Mouse (Mus musculus) hindbrain, embryonic 13.5 days (tissue): Measurements from ENCODE around the gene Fnbp1l. TPM values are rescaled to one million over a fixed set of nuclear protein-coding genes. Genes with fewer than 3 reads are reported as not detected.

Source experiments
- ATAC-seq: fragments of 200-750 bp; cut with Nextera tagmentation; 2 replicates; pipeline ENCODE4 v1.8.0; 2017; ENCODE audit warnings: moderate TSS enrichment; ENCODE audit not compliant: low FRiP score
- H3K27ac ChIP-seq: fragments of 300-500 bp; sonication (generic); 2 replicates; pipeline ENCODE4 v1.5.1; 2015; ENCODE audit warnings: inconsistent platforms, mild to moderate bottlenecking, moderate library complexity
- H3K27me3 ChIP-seq: fragments of 300-500 bp; sonication (generic); 2 replicates; pipeline ENCODE4 v1.6.1; 2015; ENCODE audit warnings: mild to moderate bottlenecking, inconsistent platforms
- H3K36me3 ChIP-seq: fragments of 300-500 bp; sonication (generic); 2 replicates; pipeline ENCODE4 v1.6.1; 2015; ENCODE audit warnings: mild to moderate bottlenecking, inconsistent platforms
- H3K4me1 ChIP-seq: fragments of 300-500 bp; sonication (generic); replicated peaks from 2 replicates; pipeline ENCODE4 v1.6.1; 2015; ENCODE audit warnings: inconsistent platforms
- H3K4me2 ChIP-seq: fragments of 300-500 bp; sonication (generic); 2 replicates; pipeline ENCODE4 v1.6.1; 2015; ENCODE audit warnings: inconsistent platforms, mild to moderate bottlenecking, moderate library complexity
- H3K4me3 ChIP-seq: fragments of 300-500 bp; sonication (generic); 2 replicates; pipeline ENCODE4 v1.5.1; 2015; ENCODE audit warnings: mild to moderate bottlenecking, inconsistent platforms
- H3K9ac ChIP-seq: fragments of 300-500 bp; sonication (generic); 2 replicates; pipeline ENCODE4 v1.6.1; 2015; ENCODE audit warnings: mild to moderate bottlenecking, inconsistent platforms
- H3K9me3 ChIP-seq: fragments of 300-500 bp; sonication (generic); 2 replicates; pipeline ENCODE4 v1.6.1; 2016; ENCODE audit warnings: inconsistent platforms
- WGBS: fragments of 180-500 bp; shearing (Covaris S2); methylation state at CpG from one replicate; pipeline ENCODE4 v1.1.7; 2015; 5-methylcytosine and 5-hydroxymethylcytosine counted together
- microRNA-seq: library from miRNA; unstranded; fragments of <30 nt; microRNA quantifications from one replicate; pipeline ENCODE4, GENCODE M21; 2016
- polyA plus RNA-seq: library from polyadenylated mRNA; unstranded; fragments of >200 nt; fragmentation: Nextera tagmentation; extraction: Ambion mirVana; gene quantifications from 2 replicates; pipeline ENCODE4 v1.2.1, GENCODE M21; 2015

Fnbp1l gene
- polyA plus RNA-seq, 1 experiment from 2014 or later: 214 TPM

DNA sequence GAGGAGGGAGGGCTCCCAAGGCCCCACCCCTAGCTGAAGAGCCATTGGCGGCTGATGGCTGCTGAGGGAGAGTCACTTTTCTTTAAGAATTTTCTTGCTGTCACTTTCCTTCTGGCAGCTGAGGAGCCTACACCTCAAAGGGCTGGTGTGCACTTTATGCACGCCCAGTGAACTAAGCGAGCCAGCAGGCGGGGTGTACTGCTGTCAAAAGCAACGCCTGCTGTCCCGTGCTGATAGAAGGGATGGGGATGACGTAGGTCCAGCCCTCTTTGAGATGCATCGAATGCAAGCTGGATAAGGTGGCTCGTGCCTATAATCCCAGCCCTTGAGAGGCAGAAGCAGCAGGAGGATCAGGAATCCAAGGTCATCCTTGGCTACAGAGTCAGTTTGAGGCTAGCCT is 118.6 kb downstream of the Fnbp1l start:
- H3K4me1 ChIP-seq: peaks cover 3% of the 10 kb centered on the region; the same call in 1 of the 2 replicates
- H3K27me3 ChIP-seq: no peaks in the 10 kb centered on the region
- H3K27ac ChIP-seq: no peak overlapping the region
- no peaks in the 10 kb centered on the region for H3K9me3 ChIP-seq
- H3K36me3 ChIP-seq: no peaks in the 10 kb centered on the region
- H3K4me3 ChIP-seq: no peak overlapping the region
- whole genome bisulfite sequencing: 87% methylated on average over 9 of the region's 9 CpGs
- no peak overlapping the region for H3K4me2 ChIP-seq
- no peak overlapping the region for H3K9ac ChIP-seq
- ATAC-seq: no peak

- Histone ChIP-seq H3K9me3 (no peaks in the 10 kb centered on the region), H3K4me1 (peaks cover 3% of the 10 kb centered on the region; the same call in 1 of the 2 replicates), H3K27me3 (no peaks in the 10 kb centered on the region), H3K9ac (no peak overlapping the region), H3K27ac (no peak overlapping the region), H3K4me2 (no peak overlapping the region), H3K4me3 (no peak overlapping the region), H3K36me3 (no peaks in the 10 kb centered on the region)
- ATAC-seq: no peak
- 74% methylated on average over 6 of the region's 6 CpGs for WGBS
These were observed 119.9 kb downstream of the Fnbp1l start for GRCm38 (mm10) chr3:122499647-122500046.

GRCm38 (mm10) chr3:122498528-122498927 is 121.0 kb downstream of the Fnbp1l start:
- no peak for ATAC-seq
- Histone ChIP-seq H3K4me1 (peaks cover 6% of the 10 kb centered on the region), H3K27ac (no peak overlapping the region), H3K36me3 (no peaks in the 10 kb centered on the region), H3K4me2 (no peak overlapping the region), H3K9ac (no peak overlapping the region), H3K4me3 (no peak overlapping the region), H3K9me3 (no peaks in the 10 kb centered on the region), H3K27me3 (no peaks in the 10 kb centered on the region)
- WGBS: 86% methylated on average over 7 of the region's 7 CpGs

- Histone ChIP-seq H3K27ac (no peak overlapping the region), H3K9ac (no peak overlapping the region), H3K9me3 (no peaks in the 10 kb centered on the region), H3K4me1 (peaks cover 12% of the 10 kb centered on the region), H3K4me2 (no peak overlapping the region), H3K4me3 (no peak overlapping the region), H3K27me3 (no peaks in the 10 kb centered on the region), H3K36me3 (no peaks in the 10 kb centered on the region)
- no peak for ATAC-seq
- WGBS: 88% methylated on average over 6 of the region's 6 CpGs
These were observed 121.6 kb downstream of the Fnbp1l start for GRCm38 (mm10) chr3:122497871-122498270.

DNA sequence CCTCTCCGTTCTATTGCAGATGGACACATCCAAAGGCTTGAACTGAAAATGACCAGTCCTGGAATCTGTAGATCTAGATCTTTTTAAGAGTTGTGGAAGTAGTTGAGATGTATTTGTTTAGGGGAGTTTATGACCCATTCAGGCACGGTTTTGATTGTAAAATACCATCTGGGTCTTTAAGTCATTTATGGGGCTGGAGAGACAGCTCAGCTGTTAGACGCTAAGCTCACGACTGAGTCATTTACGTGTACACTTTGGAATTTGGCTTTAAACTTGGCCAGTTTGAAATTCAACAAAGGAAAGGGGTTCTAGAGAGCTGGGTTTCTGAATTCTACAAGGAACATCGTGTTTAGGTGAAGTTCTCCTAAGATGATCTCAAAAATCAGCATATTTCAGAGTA is 124.8 kb downstream of the Fnbp1l start:
- H3K4me1 ChIP-seq: peaks cover 22% of the 10 kb centered on the region
- H3K9me3 ChIP-seq: no peaks in the 10 kb centered on the region
- no peaks in the 10 kb centered on the region for H3K36me3 ChIP-seq
- no peak for ATAC-seq
- no peak overlapping the region for H3K4me3 ChIP-seq
- H3K27ac ChIP-seq: no peak overlapping the region
- no peak overlapping the region for H3K9ac ChIP-seq
- H3K27me3 ChIP-seq: no peaks in the 10 kb centered on the region
- H3K4me2 ChIP-seq: no peak overlapping the region
- WGBS: 95% methylated on average over 6 of the region's 6 CpGs

DNA sequence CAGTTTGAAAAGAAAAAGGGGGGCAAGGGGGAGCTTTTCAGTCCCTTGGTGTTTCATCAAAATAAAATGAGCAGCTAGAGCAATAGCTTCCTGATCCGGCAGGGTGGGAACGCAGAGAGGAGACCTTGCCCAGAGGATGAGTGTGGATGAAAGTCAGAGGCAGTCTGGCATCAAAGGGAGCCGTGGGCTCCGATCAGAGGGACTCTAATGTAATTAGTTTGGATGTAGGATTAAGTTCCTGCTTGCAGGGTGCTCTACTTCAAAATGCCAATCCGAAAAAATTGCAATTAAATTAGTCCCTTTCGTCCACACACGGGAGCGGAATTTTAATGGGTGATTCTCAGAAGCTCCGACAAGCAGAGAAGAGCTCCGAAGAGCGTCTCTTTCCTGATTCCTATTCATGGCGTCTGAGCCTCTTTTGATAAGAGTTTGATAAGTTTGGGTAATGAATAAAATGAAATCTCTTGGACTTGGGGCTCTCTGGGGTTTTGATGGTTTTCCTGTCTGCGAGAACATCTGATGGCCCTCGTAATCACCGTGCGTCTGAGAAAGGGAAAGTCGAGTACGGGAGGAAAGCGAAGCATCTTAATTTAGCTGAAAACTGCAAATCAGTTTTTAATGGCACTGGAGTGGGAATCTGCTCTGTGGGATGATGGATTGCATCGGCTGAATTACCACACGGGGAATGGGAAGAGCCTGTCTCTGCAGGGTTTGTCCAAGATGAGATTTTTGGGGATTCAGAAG is 126.5 kb downstream of the Fnbp1l start:
- no peaks in the 10 kb centered on the region for H3K36me3 ChIP-seq
- H3K27ac ChIP-seq: peak overlapping the region; percentile 12; the same call in 1 of the 2 replicates
- no peaks in the 10 kb centered on the region for H3K9me3 ChIP-seq
- no peak overlapping the region for H3K9ac ChIP-seq
- H3K4me2 ChIP-seq: peak overlapping the region; percentile 34
- WGBS: 62% methylated on average over 21 of the region's 21 CpGs
- H3K4me3 ChIP-seq: no peak overlapping the region; the same call in 1 of the 2 replicates
- ATAC-seq: no peak
- no peaks in the 10 kb centered on the region for H3K27me3 ChIP-seq
- peaks cover 27% of the 10 kb centered on the region for H3K4me1 ChIP-seq

- Histone ChIP-seq H3K9ac (no peak overlapping the region), H3K27ac (no peak overlapping the region), H3K9me3 (no peaks in the 10 kb centered on the region), H3K4me1 (peaks cover 26% of the 10 kb centered on the region), H3K27me3 (no peaks in the 10 kb centered on the region), H3K36me3 (no peaks in the 10 kb centered on the region), H3K4me3 (no peak overlapping the region), H3K4me2 (no peak overlapping the region)
- ATAC-seq: no peak
- 77% methylated on average over 3 of the region's 3 CpGs for WGBS
These were observed 127.5 kb downstream of the Fnbp1l start for GRCm38 (mm10) chr3:122492006-122492405.

GRCm38 (mm10) chr3:122490574-122490973 is 128.9 kb downstream of the Fnbp1l start:
- 87% methylated on average over 6 of the region's 6 CpGs for WGBS
- H3K27me3 ChIP-seq: no peaks in the 10 kb centered on the region
- H3K4me3 ChIP-seq: no peak overlapping the region
- no peaks in the 10 kb centered on the region for H3K9me3 ChIP-seq
- ATAC-seq: no peak
- no peak overlapping the region for H3K27ac ChIP-seq
- H3K9ac ChIP-seq: no peak overlapping the region
- no peaks in the 10 kb centered on the region for H3K36me3 ChIP-seq
- no peak overlapping the region for H3K4me2 ChIP-seq
- peaks cover 26% of the 10 kb centered on the region for H3K4me1 ChIP-seq

Small RNA genes within 50 kb of the gene (microRNA-seq; reads per million reads assigned to microRNA genes)
- not detected for gene Mir7657

Other genes with a start within 250 kb of the Fnbp1l start
- gene Pde5a, start 109.2 kb upstream of the Fnbp1l start, polyA plus RNA-seq: 2.3 and 2.6 TPM in 2 replicates